Mouse (Mus musculus) thymus, postnatal 36 days (tissue): Measurements from ENCODE around the gene Dnah7a.
"Not testable (repeated sequence)": the region's sequence is repeated elsewhere in the genome, so short reads cannot be mapped to it uniquely, and the experiment has no call there.

ENCODE experiments used
- DNase-seq, 2 experiments: peaks; one replicate each; pipeline ENCODE4 v3.0.0; 2022; ENCODE audit warnings: mixed read lengths in 2 of 2

Dnah7a gene

GRCm38 (mm10) chr1:53706431-53707361 lies at the start of gene Dnah7a:
TSS of gene Dnah7a (minus strand) at chr1:53706784.
- peak; percentile 38 to 54 for DNase-seq

- DNase-seq, result not testable (repeated sequence)
These were observed 46.9 kb upstream of the Dnah7a start for GRCm38 (mm10) chr1:53753501-53753900.

- DNase-seq, result no peak
These were observed 44.6 kb upstream of the Dnah7a start for GRCm38 (mm10) chr1:53751144-53751543.

GRCm38 (mm10) chr1:53750697-53751096 lies 44.1 kb upstream of the Dnah7a start:
- DNase-seq, result not testable (repeated sequence)

- DNase-seq, result not testable (repeated sequence)
These were observed 43.3 kb upstream of the Dnah7a start for GRCm38 (mm10) chr1:53749881-53750385.

GRCm38 (mm10) chr1:53748571-53748970 lies 42.0 kb upstream of the Dnah7a start:
- peak; percentile 10 to 17 for DNase-seq

GRCm38 (mm10) chr1:53746001-53746400 lies 39.4 kb upstream of the Dnah7a start:
- DNase-seq, result no peak

GRCm38 (mm10) chr1:53741742-53742458 lies 35.3 kb upstream of the Dnah7a start:
- DNase-seq, result no peak

- DNase-seq, result no peak
These were observed 34.3 kb upstream of the Dnah7a start for GRCm38 (mm10) chr1:53740777-53741336.

GRCm38 (mm10) chr1:53740077-53740776 lies 33.6 kb upstream of the Dnah7a start:
- DNase-seq, result not testable (repeated sequence)

- no peak for DNase-seq
These were observed 30.0 kb upstream of the Dnah7a start for GRCm38 (mm10) chr1:53736583-53736982.

GRCm38 (mm10) chr1:53728489-53729225 lies 22.1 kb upstream of the Dnah7a start:
- DNase-seq, result no peak

GRCm38 (mm10) chr1:53726883-53727282 lies 20.3 kb upstream of the Dnah7a start:
- no peak for DNase-seq

- DNase-seq, result no peak
These were observed 14.8 kb upstream of the Dnah7a start for GRCm38 (mm10) chr1:53721353-53721752.

- DNase-seq, result no peak
These were observed 14.2 kb upstream of the Dnah7a start for GRCm38 (mm10) chr1:53720601-53721351.

GRCm38 (mm10) chr1:53715966-53716515 lies 9.5 kb upstream of the Dnah7a start:
- no peak for DNase-seq

GRCm38 (mm10) chr1:53715446-53715845 lies 8.9 kb upstream of the Dnah7a start:
- DNase-seq, result no peak

GRCm38 (mm10) chr1:53713383-53713782 lies 6.8 kb upstream of the Dnah7a start:
- not testable (repeated sequence) for DNase-seq

GRCm38 (mm10) chr1:53711069-53711468 lies 4.5 kb upstream of the Dnah7a start:
- no peak for DNase-seq

- DNase-seq, result not testable (repeated sequence)
These were observed 3.0 kb upstream of the Dnah7a start for GRCm38 (mm10) chr1:53709602-53710001.

GRCm38 (mm10) chr1:53704164-53704563 lies 2.4 kb downstream of the Dnah7a start:
- peak in 1 of 2 experiments; percentile 6 for DNase-seq
